Mouse (Mus musculus): ENCODE data around the gene Nop16. TPM values are rescaled to one million over a fixed set of nuclear protein-coding genes. Genes with fewer than 3 reads are reported as not detected.

Gene Nop16
- polyA plus RNA-seq, 1 experiment from 2014 or later = 69.1 TPM

GRCm38 (mm10) chr13:54569282-54569681 is 20.6 kb downstream of the Nop16 start:
- Histone ChIP-seq H3K4me1 (ENCODE audit: control insufficient read depth, insufficient read depth, low read depth, low read length) (peaks cover 6% of the 10 kb centered on the region), H3K9me3 (ENCODE audit: control insufficient read depth, low read length) (no peaks in the 10 kb centered on the region), H3K36me3 (ENCODE audit: control insufficient read depth, insufficient read depth, low read length) (no peaks in the 10 kb centered on the region), H3K27ac (ENCODE audit: low read depth, low read length) (no peak overlapping the region), H3K9ac (ENCODE audit: low read depth, low read length) (no peak overlapping the region), H3K4me2 (ENCODE audit: low read length) (no peak overlapping the region), H3K4me3 (ENCODE audit: low read length) (no peak overlapping the region), H3K27me3 (replicated peaks; ENCODE audit: control insufficient read depth, insufficient read depth, low read length) (peaks cover 3% of the 10 kb centered on the region; the same call in 1 of the 2 replicates)
- no peak for ATAC-seq
- 55% methylated on average over 1 of the region's 1 CpGs for WGBS

GRCm38 (mm10) chr13:54568380-54568779 is 21.5 kb downstream of the Nop16 start:
- WGBS = 41% methylated on average over 5 of the region's 5 CpGs
- H3K4me3 ChIP-seq (ENCODE audit: low read length) = no peak overlapping the region
- H3K4me1 ChIP-seq (ENCODE audit: control insufficient read depth, insufficient read depth, low read depth, low read length) = peaks cover 13% of the 10 kb centered on the region
- H3K36me3 ChIP-seq (ENCODE audit: control insufficient read depth, insufficient read depth, low read length) = no peaks in the 10 kb centered on the region
- no peak overlapping the region for H3K27ac ChIP-seq (ENCODE audit: low read depth, low read length)
- no peak overlapping the region for H3K9ac ChIP-seq (ENCODE audit: low read depth, low read length)
- ATAC-seq = no peak
- no peak overlapping the region for H3K4me2 ChIP-seq (ENCODE audit: low read length)
- H3K27me3 ChIP-seq (replicated peaks; ENCODE audit: control insufficient read depth, insufficient read depth, low read length) = peaks cover 3% of the 10 kb centered on the region; the same call in 1 of the 2 replicates
- H3K9me3 ChIP-seq (ENCODE audit: control insufficient read depth, low read length) = no peaks in the 10 kb centered on the region

DNA sequence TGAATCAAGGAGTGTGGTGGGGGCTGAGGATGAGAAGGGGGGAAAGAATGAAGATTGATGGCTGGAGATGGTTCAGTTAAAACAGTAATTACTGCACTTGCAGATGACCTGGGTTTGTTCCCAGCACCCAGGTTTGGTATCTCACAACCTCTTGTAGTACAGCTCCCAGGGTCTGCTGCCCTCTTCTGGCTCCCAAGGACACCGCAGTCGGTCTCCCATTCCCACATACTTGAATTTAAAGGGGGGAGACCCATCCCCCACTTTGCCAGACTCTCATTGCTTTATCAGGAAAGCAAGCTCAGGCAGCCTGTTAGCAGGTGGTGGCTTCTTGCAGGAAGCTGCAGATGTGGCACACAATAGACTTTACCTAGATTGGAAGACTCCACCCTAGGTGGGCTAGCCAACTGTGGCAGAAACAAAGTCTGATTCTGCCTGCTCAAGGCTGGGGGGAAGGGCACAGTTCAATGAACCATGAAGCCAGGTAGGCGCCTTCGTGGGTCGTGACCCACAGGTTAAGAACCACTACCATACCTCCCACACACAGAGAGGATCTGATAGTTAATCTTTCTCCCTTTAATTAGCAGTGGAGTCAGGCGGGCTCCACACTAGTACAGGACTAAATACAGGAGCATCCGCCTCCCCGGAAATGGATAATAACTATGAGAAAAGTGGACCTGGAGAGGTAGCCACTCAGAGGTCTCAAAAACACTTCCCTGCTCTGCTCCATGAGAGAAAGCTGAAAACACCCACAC is 24.1 kb downstream of the Nop16 start:
- peaks cover 14% of the 10 kb centered on the region; the same call in 1 of the 2 replicates for H3K36me3 ChIP-seq (ENCODE audit: control insufficient read depth, insufficient read depth, low read length)
- H3K4me2 ChIP-seq (ENCODE audit: low read length) = peak overlapping the region; percentile 81
- H3K9ac ChIP-seq (ENCODE audit: low read depth, low read length) = peak overlapping the region; percentile 41; the same call in 1 of the 2 replicates
- H3K27ac ChIP-seq (ENCODE audit: low read depth, low read length) = peak overlapping the region; percentile 86; the same call in 1 of the 2 replicates
- H3K4me1 ChIP-seq (ENCODE audit: control insufficient read depth, insufficient read depth, low read depth, low read length) = peaks cover 13% of the 10 kb centered on the region
- H3K27me3 ChIP-seq (replicated peaks; ENCODE audit: control insufficient read depth, insufficient read depth, low read length) = no peaks in the 10 kb centered on the region
- no peaks in the 10 kb centered on the region for H3K9me3 ChIP-seq (ENCODE audit: control insufficient read depth, low read length)
- peak overlapping the region; percentile 95 for H3K4me3 ChIP-seq (ENCODE audit: low read length)
- ATAC-seq = peak; percentile 35
- WGBS = 41% methylated on average over 8 of the region's 8 CpGs

- H3K4me2 ChIP-seq (ENCODE audit: low read length) = peak within 1 kb of the TSS; percentile 81
- ATAC-seq = peak; percentile 97
- no peaks in the 10 kb centered on the region for H3K9me3 ChIP-seq (ENCODE audit: control insufficient read depth, low read length)
- peak within 1 kb of the TSS; percentile 86 for H3K27ac ChIP-seq (ENCODE audit: low read depth, low read length)
- WGBS = under 1% methylated on average over 27 of the region's 27 CpGs
- H3K27me3 ChIP-seq (replicated peaks; ENCODE audit: control insufficient read depth, insufficient read depth, low read length) = no peaks in the 10 kb centered on the region
- H3K4me1 ChIP-seq (ENCODE audit: control insufficient read depth, insufficient read depth, low read depth, low read length) = peaks cover 13% of the 10 kb centered on the region
- H3K4me3 ChIP-seq (ENCODE audit: low read length) = peak within 1 kb of the TSS; percentile 95
- peak within 1 kb of the TSS; percentile 97 for H3K9ac ChIP-seq (ENCODE audit: low read depth, low read length)
- H3K36me3 ChIP-seq (ENCODE audit: control insufficient read depth, insufficient read depth, low read length) = peaks cover 16% of the 10 kb centered on the region; the same call in 1 of the 2 replicates
These were observed 24.7 kb downstream of the Nop16 start, which contains the start of gene 4833439L19Rik for GRCm38 (mm10) chr13:54565201-54565581. Gene 4833439L19Rik (minus strand): TSS chr13:54565435.

DNA sequence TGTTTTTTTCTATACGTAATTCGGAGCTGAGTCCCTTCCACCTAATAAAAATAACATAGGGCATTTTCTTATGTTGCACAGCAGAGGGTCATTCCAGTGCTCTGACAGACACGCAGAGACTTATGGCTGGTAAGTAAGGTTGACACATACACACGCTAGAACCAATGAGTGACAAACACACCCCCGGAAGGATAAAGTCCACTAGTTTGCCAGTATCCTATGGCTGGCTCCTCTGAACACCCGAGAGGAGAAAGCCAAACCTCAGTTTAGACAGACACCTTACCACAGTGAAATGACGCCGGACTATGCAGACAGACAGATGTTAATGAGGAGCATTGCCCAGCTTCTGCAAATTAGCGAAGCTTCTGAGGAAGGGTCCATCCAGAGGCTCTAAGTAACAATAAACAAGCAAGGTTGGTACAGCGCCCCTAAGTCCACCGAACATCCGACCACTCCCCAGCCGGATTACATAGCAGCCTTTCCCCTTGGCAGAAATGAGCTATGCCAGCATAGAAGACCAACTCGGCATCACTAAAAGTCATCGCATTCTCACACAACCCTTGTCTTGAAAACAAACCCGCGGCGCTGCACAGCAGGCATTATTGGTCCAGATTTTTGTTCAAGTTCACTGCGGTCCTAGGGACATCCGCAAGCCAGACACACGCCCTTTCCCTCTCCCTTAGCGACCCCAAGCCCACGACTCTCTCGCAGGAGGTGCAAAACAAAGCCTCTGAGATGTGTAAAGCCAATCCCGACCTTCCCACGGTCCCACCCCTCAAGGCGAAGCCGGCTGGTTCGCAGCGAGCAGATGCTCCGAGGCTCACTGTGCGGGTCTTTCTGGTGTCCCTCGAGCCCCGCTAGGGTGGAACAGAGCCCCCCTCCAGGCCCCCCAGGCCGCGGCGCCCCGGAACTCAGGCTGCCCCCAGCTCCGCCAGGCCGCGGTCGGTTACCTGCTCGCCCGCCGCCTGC is 25.4 kb downstream of the Nop16 start:
- H3K4me1 ChIP-seq (ENCODE audit: control insufficient read depth, insufficient read depth, low read depth, low read length) = peaks cover 13% of the 10 kb centered on the region
- H3K36me3 ChIP-seq (ENCODE audit: control insufficient read depth, insufficient read depth, low read length) = peaks cover 21% of the 10 kb centered on the region
- H3K27me3 ChIP-seq (replicated peaks; ENCODE audit: control insufficient read depth, insufficient read depth, low read length) = no peaks in the 10 kb centered on the region
- H3K9ac ChIP-seq (ENCODE audit: low read depth, low read length) = peak overlapping the region; percentile 97
- peak; percentile 79 for ATAC-seq
- peak overlapping the region; percentile 86 for H3K27ac ChIP-seq (ENCODE audit: low read depth, low read length)
- WGBS = 10% methylated on average over 42 of the region's 45 CpGs
- no peaks in the 10 kb centered on the region for H3K9me3 ChIP-seq (ENCODE audit: control insufficient read depth, low read length)
- peak overlapping the region; percentile 95 for H3K4me3 ChIP-seq (ENCODE audit: low read length)
- H3K4me2 ChIP-seq (ENCODE audit: low read length) = peak overlapping the region; percentile 78

DNA sequence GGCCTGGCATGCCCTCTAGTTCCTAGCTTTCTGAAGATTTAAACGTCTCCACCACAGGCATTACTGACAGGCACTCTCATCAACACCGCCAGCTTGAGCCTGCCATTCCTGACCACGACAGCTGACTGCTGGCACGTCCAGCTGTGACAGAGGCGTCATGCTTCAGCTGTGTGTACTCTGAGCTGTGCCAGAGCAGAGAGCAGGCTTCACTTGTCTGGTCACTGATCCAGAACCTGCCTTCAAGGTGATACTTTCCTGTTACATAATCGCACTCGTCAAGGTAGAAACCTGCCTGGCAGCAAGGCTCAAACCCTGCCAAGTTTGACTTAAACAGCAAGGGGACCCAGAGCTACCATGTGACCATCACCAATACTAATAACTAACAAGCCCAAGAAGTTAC is 27.3 kb downstream of the Nop16 start:
- H3K4me3 ChIP-seq (ENCODE audit: low read length) = no peak overlapping the region
- H3K27me3 ChIP-seq (replicated peaks; ENCODE audit: control insufficient read depth, insufficient read depth, low read length) = no peaks in the 10 kb centered on the region
- H3K4me1 ChIP-seq (ENCODE audit: control insufficient read depth, insufficient read depth, low read depth, low read length) = peaks cover 13% of the 10 kb centered on the region
- WGBS = 76% methylated on average over 7 of the region's 7 CpGs
- no peaks in the 10 kb centered on the region for H3K9me3 ChIP-seq (ENCODE audit: control insufficient read depth, low read length)
- H3K4me2 ChIP-seq (ENCODE audit: low read length) = no peak overlapping the region
- no peak overlapping the region for H3K9ac ChIP-seq (ENCODE audit: low read depth, low read length)
- peaks cover 38% of the 10 kb centered on the region for H3K36me3 ChIP-seq (ENCODE audit: control insufficient read depth, insufficient read depth, low read length)
- ATAC-seq = no peak
- no peak overlapping the region for H3K27ac ChIP-seq (ENCODE audit: low read depth, low read length)

- Histone ChIP-seq H3K9me3 (ENCODE audit: control insufficient read depth, low read length) (no peaks in the 10 kb centered on the region), H3K4me2 (ENCODE audit: low read length) (no peak overlapping the region), H3K27ac (ENCODE audit: low read depth, low read length) (no peak overlapping the region), H3K4me3 (ENCODE audit: low read length) (no peak overlapping the region), H3K36me3 (ENCODE audit: control insufficient read depth, insufficient read depth, low read length) (peaks cover 49% of the 10 kb centered on the region), H3K4me1 (ENCODE audit: control insufficient read depth, insufficient read depth, low read depth, low read length) (peaks cover 10% of the 10 kb centered on the region), H3K9ac (ENCODE audit: low read depth, low read length) (no peak overlapping the region), H3K27me3 (replicated peaks; ENCODE audit: control insufficient read depth, insufficient read depth, low read length) (no peaks in the 10 kb centered on the region)
- WGBS = 94% methylated on average over 7 of the region's 7 CpGs
- ATAC-seq = no peak
These were observed 29.3 kb downstream of the Nop16 start for GRCm38 (mm10) chr13:54560608-54561007.

- no peak for ATAC-seq
- peaks cover 8% of the 10 kb centered on the region for H3K4me1 ChIP-seq (ENCODE audit: control insufficient read depth, insufficient read depth, low read depth, low read length)
- H3K9ac ChIP-seq (ENCODE audit: low read depth, low read length) = no peak overlapping the region
- H3K9me3 ChIP-seq (ENCODE audit: control insufficient read depth, low read length) = no peaks in the 10 kb centered on the region
- WGBS = 97% methylated on average over 2 of the region's 2 CpGs
- no peak overlapping the region for H3K4me3 ChIP-seq (ENCODE audit: low read length)
- H3K4me2 ChIP-seq (ENCODE audit: low read length) = no peak overlapping the region
- peaks cover 51% of the 10 kb centered on the region for H3K36me3 ChIP-seq (ENCODE audit: control insufficient read depth, insufficient read depth, low read length)
- H3K27me3 ChIP-seq (replicated peaks; ENCODE audit: control insufficient read depth, insufficient read depth, low read length) = no peaks in the 10 kb centered on the region
- no peak overlapping the region for H3K27ac ChIP-seq (ENCODE audit: low read depth, low read length)
These were observed 30.2 kb downstream of the Nop16 start for GRCm38 (mm10) chr13:54559656-54560055.

- 100% methylated on average over 1 of the region's 1 CpGs for WGBS
- H3K4me3 ChIP-seq (ENCODE audit: low read length) = no peak overlapping the region
- H3K27ac ChIP-seq (ENCODE audit: low read depth, low read length) = no peak overlapping the region
- no peak overlapping the region for H3K4me2 ChIP-seq (ENCODE audit: low read length)
- no peaks in the 10 kb centered on the region for H3K9me3 ChIP-seq (ENCODE audit: control insufficient read depth, low read length)
- H3K4me1 ChIP-seq (ENCODE audit: control insufficient read depth, insufficient read depth, low read depth, low read length) = no peaks in the 10 kb centered on the region
- no peak for ATAC-seq
- H3K36me3 ChIP-seq (ENCODE audit: control insufficient read depth, insufficient read depth, low read length) = peaks cover 65% of the 10 kb centered on the region
- no peak overlapping the region for H3K9ac ChIP-seq (ENCODE audit: low read depth, low read length)
- no peaks in the 10 kb centered on the region for H3K27me3 ChIP-seq (replicated peaks; ENCODE audit: control insufficient read depth, insufficient read depth, low read length)
These were observed 32.2 kb downstream of the Nop16 start for GRCm38 (mm10) chr13:54557652-54558051.
